In the genomic region with DNA sequence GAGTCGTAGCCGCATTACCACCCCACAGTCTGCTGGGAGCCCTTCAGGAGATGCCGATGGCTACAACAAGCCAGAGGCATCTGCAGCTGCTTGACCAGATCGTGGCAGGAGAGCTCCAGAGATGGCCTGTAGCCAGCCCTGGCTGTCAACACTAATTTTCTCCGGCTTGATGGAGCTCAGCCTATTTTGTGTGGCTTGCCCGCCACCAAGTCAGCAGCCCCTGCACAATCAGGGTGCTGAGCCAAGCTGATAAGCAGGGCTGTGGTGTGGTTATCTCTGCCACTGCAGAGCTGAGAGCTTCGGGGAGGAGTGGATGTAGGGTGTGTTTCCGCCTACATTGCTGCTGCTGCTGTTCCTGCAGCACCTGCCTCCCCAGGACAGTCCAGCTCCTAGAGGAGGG, we compare ENCODE assay signal across 9 mouse cellular contexts.
DNase-seq lines count a peak whose midpoint lies in the region; ATAC-seq and TF ChIP-seq lines count a peak whose summit lies in the region.
"Had no signal": no experiment of that assay in that cellular context is flagged by ENCODE, and none has a peak within 500 bp of the region (broad histone marks: within the 10 kb centered on the region; RNA-seq: fewer than 3 reads in every experiment).

No protein-coding gene starts in this region.

- H3K36me3 ChIP-seq in midbrain, embryonic 13.5 days = no peaks in the 10 kb centered on the region
- no peaks in the 10 kb centered on the region for H3K36me3 ChIP-seq in midbrain, embryonic 11.5 days (ENCODE audit: control insufficient read depth, insufficient read depth, low read length)
- no peaks in the 10 kb centered on the region for H3K36me3 ChIP-seq in intestine, embryonic 16.5 days (ENCODE audit: control insufficient read depth, insufficient read depth, low read length)
- H3K36me3 ChIP-seq in stomach, postnatal 0 days (ENCODE audit: control insufficient read depth, insufficient read depth, low read length) = no peaks in the 10 kb centered on the region
- H3K36me3 ChIP-seq: embryonic facial prominence, embryonic 13.5 days had no signal

- H3K4me1 ChIP-seq in midbrain, embryonic 13.5 days (replicated peaks) = peaks cover 10% of the 10 kb centered on the region
- no peaks in the 10 kb centered on the region for H3K4me1 ChIP-seq in midbrain, embryonic 11.5 days (ENCODE audit: control insufficient read depth, insufficient read depth, low read length)
- peaks cover 2% of the 10 kb centered on the region; the same call in 1 of the 2 replicates for H3K4me1 ChIP-seq in intestine, embryonic 16.5 days (ENCODE audit: control insufficient read depth, insufficient read depth, low read length)
- no peaks in the 10 kb centered on the region for H3K4me1 ChIP-seq in stomach, postnatal 0 days (replicated peaks; ENCODE audit: control insufficient read depth, insufficient read depth)

- TF ChIP-seq EP300 in stomach, postnatal 0 days (optimal IDR thresholded peaks at IDR 0.05) = no peak

- no peaks in the 10 kb centered on the region for H3K27me3 ChIP-seq in midbrain, embryonic 13.5 days
- no peaks in the 10 kb centered on the region for H3K27me3 ChIP-seq in midbrain, embryonic 11.5 days (ENCODE audit: control insufficient read depth, insufficient read depth, low read length)
- no peaks in the 10 kb centered on the region for H3K27me3 ChIP-seq in intestine, embryonic 16.5 days (replicated peaks; ENCODE audit: control insufficient read depth, insufficient read depth, low read length)
- H3K27me3 ChIP-seq in stomach, postnatal 0 days (ENCODE audit: control insufficient read depth, insufficient read depth, low read length) = no peaks in the 10 kb centered on the region
- H3K27me3 ChIP-seq: embryonic facial prominence, embryonic 13.5 days had no signal

- no peaks in the 10 kb centered on the region for H3K9me3 ChIP-seq in midbrain, embryonic 13.5 days
- H3K9me3 ChIP-seq in midbrain, embryonic 11.5 days (ENCODE audit: control insufficient read depth, low read length) = no peaks in the 10 kb centered on the region
- no peaks in the 10 kb centered on the region for H3K9me3 ChIP-seq in intestine, embryonic 16.5 days (ENCODE audit: control insufficient read depth, low read length)
- H3K9me3 ChIP-seq in stomach, postnatal 0 days (ENCODE audit: control insufficient read depth, low read length) = no peaks in the 10 kb centered on the region
- H3K9me3 ChIP-seq: embryonic facial prominence, embryonic 13.5 days had no signal

- peak; percentile 49; the same call in 1 of the 2 replicates for ATAC-seq in midbrain, embryonic 13.5 days
- ATAC-seq in midbrain, embryonic 11.5 days (ENCODE audit: low FRiP score) = no peak
- peak; percentile 36 for ATAC-seq in intestine, embryonic 16.5 days
- ATAC-seq in stomach, postnatal 0 days (ENCODE audit: low FRiP score, low TSS enrichment) = no peak

- H3K4me2 ChIP-seq in midbrain, embryonic 13.5 days (replicated peaks) = no peak overlapping the region
- H3K4me2 ChIP-seq in midbrain, embryonic 11.5 days = no peak overlapping the region
- no peak overlapping the region for H3K4me2 ChIP-seq in intestine, embryonic 16.5 days (ENCODE audit: low read depth, low read length)
- H3K4me2 ChIP-seq in stomach, postnatal 0 days (replicated peaks; ENCODE audit: low read depth) = no peak overlapping the region
- H3K4me2 ChIP-seq: embryonic facial prominence, embryonic 13.5 days had no signal

- peak; percentile 7 for DNase-seq in adrenal gland, postnatal 10 days
- DNase-seq in adrenal gland, postnatal 25 days = no peak
- DNase-seq in midbrain, embryonic 11.5 days (ENCODE audit: low spot score, missing footprints) = no peak
- no peak for DNase-seq in stomach, postnatal 0 days (ENCODE audit: low spot score)
- DNase-seq in layer of hippocampus, postnatal 25 days (ENCODE audit: extremely low spot score in 1 of 2, low spot score in 1 of 2) = no peak
- no peak for DNase-seq in adrenal gland, adult 2 months

- peak overlapping the region; percentile 52; the same call in 1 of the 2 replicates for H3K27ac ChIP-seq in midbrain, embryonic 13.5 days
- H3K27ac ChIP-seq in midbrain, embryonic 11.5 days (ENCODE audit: low read depth, low read length) = no peak overlapping the region
- H3K27ac ChIP-seq in intestine, embryonic 16.5 days (ENCODE audit: low read length) = no peak overlapping the region
- H3K27ac ChIP-seq in stomach, postnatal 0 days (replicated peaks) = no peak overlapping the region
- H3K27ac ChIP-seq: embryonic facial prominence, embryonic 13.5 days had no signal

- no peak overlapping the region for H3K4me3 ChIP-seq in midbrain, embryonic 13.5 days (replicated peaks)
- no peak overlapping the region for H3K4me3 ChIP-seq in midbrain, embryonic 11.5 days (ENCODE audit: low read depth, low read length)
- no peak overlapping the region for H3K4me3 ChIP-seq in intestine, embryonic 16.5 days (ENCODE audit: low read length)
- H3K4me3 ChIP-seq in stomach, postnatal 0 days (ENCODE audit: low read depth, low read length) = no peak overlapping the region
- H3K4me3 ChIP-seq: embryonic facial prominence, embryonic 13.5 days had no signal

- H3K9ac ChIP-seq in midbrain, embryonic 13.5 days (replicated peaks) = no peak overlapping the region
- no peak overlapping the region for H3K9ac ChIP-seq in midbrain, embryonic 11.5 days (ENCODE audit: low read length)
- H3K9ac ChIP-seq in intestine, embryonic 16.5 days (ENCODE audit: low read depth, low read length) = no peak overlapping the region
- H3K9ac ChIP-seq in stomach, postnatal 0 days (ENCODE audit: low read length) = 0 out of 2 replicates have a peak overlapping the region, but pooled peaks have one; percentile 18
- H3K9ac ChIP-seq: embryonic facial prominence, embryonic 13.5 days had no signal

- 68% methylated on average over 8 of the region's 8 CpGs for WGBS in midbrain, embryonic 13.5 days
- 80% methylated on average over 8 of the region's 8 CpGs for WGBS in midbrain, embryonic 11.5 days
- WGBS in intestine, embryonic 16.5 days = 52% methylated on average over 8 of the region's 8 CpGs
- WGBS in stomach, postnatal 0 days = 45% methylated on average over 8 of the region's 8 CpGs

- no peak for TF ChIP-seq CTCF in stomach, postnatal 0 days (IDR thresholded peaks at IDR 0.05; ENCODE audit: low read depth)

Comparison
In these comparisons a context has a peak if more than half of its experiments do, and no peak if none do; other contexts are left out.
1. ATAC-seq: peak in midbrain, embryonic 13.5 days (single experiment) and intestine, embryonic 16.5 days (single experiment); none in midbrain, embryonic 11.5 days (single experiment) and stomach, postnatal 0 days (single experiment).